Mouse (Mus musculus) heart, embryonic 16.5 days (tissue): ENCODE data around the gene Ndufb10. TPM values are rescaled to one million over a fixed set of nuclear protein-coding genes. Genes with fewer than 3 reads are reported as not detected.
A peak's percentile ranks its signal among the peaks of the same experiment; 100 is the strongest.

ENCODE experiments used
- ATAC-seq: fragments of 200-750 bp; cut with Nextera tagmentation; replicated peaks from 2 replicates; pipeline ENCODE4 v1.8.0; 2017; ENCODE audit warnings: moderate number of reproducible peaks; ENCODE audit not compliant: insufficient read depth, low FRiP score; ENCODE audit errors: extremely low read depth
- H3K27ac ChIP-seq: fragments of 300-500 bp; sonication (generic); 2 replicates; pipeline ENCODE4 v1.5.1; 2014; ENCODE audit warnings: mild to moderate bottlenecking, low read length, control low read depth, moderate library complexity
- H3K27me3 ChIP-seq: fragments of 300-500 bp; sonication (generic); 2 replicates; pipeline ENCODE4 v1.6.1; 2014; ENCODE audit warnings: low read length, mixed read lengths; ENCODE audit not compliant: control insufficient read depth, insufficient read depth
- H3K36me3 ChIP-seq: fragments of 300-500 bp; sonication (generic); 2 replicates; pipeline ENCODE4 v1.6.1; 2014; ENCODE audit not compliant: control insufficient read depth, insufficient read depth
- H3K4me1 ChIP-seq: fragments of 300-500 bp; sonication (generic); 2 replicates; pipeline ENCODE4 v1.6.1; 2014; ENCODE audit warnings: low read length, mixed read lengths; ENCODE audit not compliant: control insufficient read depth, insufficient read depth
- H3K4me2 ChIP-seq: fragments of 300-500 bp; sonication (generic); 2 replicates; pipeline ENCODE4 v1.6.1; 2014; ENCODE audit warnings: low read depth, mild to moderate bottlenecking, control low read depth, low read length
- H3K4me3 ChIP-seq: fragments of 300-500 bp; sonication (generic); 2 replicates; pipeline ENCODE4 v1.5.1; 2014; ENCODE audit warnings: mild to moderate bottlenecking, control low read depth, low read length
- H3K9ac ChIP-seq: fragments of 300-500 bp; sonication (generic); 2 replicates; pipeline ENCODE4 v1.6.1; 2014; ENCODE audit warnings: low read length, control low read depth
- H3K9me3 ChIP-seq: fragments of 300-500 bp; sonication (generic); replicated peaks from 2 replicates; pipeline ENCODE4 v1.6.1; 2016; ENCODE audit warnings: low read length; ENCODE audit not compliant: control insufficient read depth
- WGBS: fragments of 180-500 bp; shearing (Covaris S2); extraction: QIAGEN DNeasy Blood & Tissue Kit; methylation state at CpG from one replicate; pipeline ENCODE4 v1.1.7; 2014; 5-methylcytosine and 5-hydroxymethylcytosine counted together
- polyA plus RNA-seq: library from polyadenylated mRNA; unstranded; fragments of >200 nt; fragmentation: Nextera tagmentation; extraction: Ambion mirVana; gene quantifications from 2 replicates; pipeline ENCODE4 v1.2.1, GENCODE M21; 2015

Gene Ndufb10
- polyA plus RNA-seq, 1 experiment from 2014 or later, result 615 TPM

DNA sequence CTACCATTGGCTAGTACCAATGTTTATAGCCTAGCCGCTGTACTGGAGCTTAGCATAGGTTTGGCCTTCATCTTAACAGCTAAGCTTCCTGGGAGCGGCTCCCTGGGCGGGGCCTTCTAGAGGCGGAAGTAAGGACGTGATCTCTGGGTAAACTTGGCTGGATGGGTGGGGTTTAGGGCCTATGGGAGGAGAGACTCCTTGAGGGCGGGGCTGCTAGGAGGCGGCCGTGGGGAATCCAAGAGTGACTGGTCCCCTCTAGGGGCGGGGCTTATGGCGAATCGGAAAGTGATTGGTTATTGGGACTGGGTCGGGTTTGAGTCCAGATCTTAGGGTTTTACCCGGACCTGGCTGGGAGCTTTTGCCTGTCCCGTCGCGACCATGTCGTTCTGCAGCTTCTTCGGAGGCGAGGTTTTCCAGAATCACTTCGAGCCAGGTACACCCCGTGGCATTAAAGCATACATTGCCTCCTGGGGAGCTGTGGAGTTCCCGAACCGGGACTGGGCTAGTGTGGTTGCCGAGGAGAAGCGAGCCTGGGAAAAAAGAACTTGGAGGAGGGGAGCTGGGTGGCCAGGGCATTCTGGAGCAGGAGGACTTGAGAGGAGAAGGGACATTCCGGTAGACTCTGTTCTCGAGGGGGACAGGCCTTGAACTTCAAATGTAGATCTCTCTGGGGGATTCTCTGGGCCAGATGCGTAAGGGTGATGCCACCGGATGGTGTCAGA, 12.2 kb upstream of the Ndufb10 start, which contains the start of gene Msrb1:
Gene Msrb1 (plus strand): TSS at position 313 of the 722 bp plus-strand sequence.
- no peaks in the 10 kb centered on the region for H3K9me3 ChIP-seq
- WGBS, result 2% methylated on average over 28 of the region's 29 CpGs
- H3K36me3 ChIP-seq, result peaks cover 9% of the 10 kb centered on the region; the same call in 1 of the 2 replicates
- no peaks in the 10 kb centered on the region for H3K27me3 ChIP-seq
- peak within 1 kb of the TSS; percentile 84 for H3K4me3 ChIP-seq
- H3K4me2 ChIP-seq, result peak within 1 kb of the TSS; percentile 98
- peak within 1 kb of the TSS; percentile 82 for H3K9ac ChIP-seq
- H3K27ac ChIP-seq, result peak within 1 kb of the TSS; percentile 80
- peak; percentile 95 for ATAC-seq
- H3K4me1 ChIP-seq, result peaks cover 19% of the 10 kb centered on the region

DNA sequence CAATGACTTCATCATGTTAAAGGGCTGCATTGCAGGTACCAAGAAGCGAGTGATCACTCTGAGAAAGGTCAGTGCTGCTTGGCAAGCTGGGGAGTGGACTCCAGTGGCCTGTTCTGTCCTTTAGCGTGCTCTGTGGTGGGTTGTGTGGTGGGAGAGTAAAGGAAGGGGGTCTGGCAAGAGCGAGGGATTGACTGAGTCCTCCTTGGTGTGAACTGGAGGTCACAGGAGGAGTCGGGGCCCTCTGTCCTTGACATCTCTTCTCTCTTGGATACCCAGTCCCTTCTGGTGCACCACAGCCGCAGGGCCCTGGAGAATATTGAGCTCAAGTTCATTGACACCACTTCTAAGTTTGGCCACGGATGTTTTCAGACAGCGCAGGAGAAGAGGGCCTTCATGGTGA, 11.2 kb upstream of the Ndufb10 start:
- H3K27ac ChIP-seq, result peak overlapping the region; percentile 74
- WGBS, result 84% methylated on average over 7 of the region's 7 CpGs
- no peak overlapping the region for H3K9ac ChIP-seq
- H3K9me3 ChIP-seq, result no peaks in the 10 kb centered on the region
- H3K4me2 ChIP-seq, result no peak overlapping the region
- no peak overlapping the region for H3K4me3 ChIP-seq
- peaks cover 7% of the 10 kb centered on the region; the same call in 1 of the 2 replicates for H3K36me3 ChIP-seq
- ATAC-seq, result no peak
- peaks cover 19% of the 10 kb centered on the region for H3K4me1 ChIP-seq
- H3K27me3 ChIP-seq, result no peaks in the 10 kb centered on the region

DNA sequence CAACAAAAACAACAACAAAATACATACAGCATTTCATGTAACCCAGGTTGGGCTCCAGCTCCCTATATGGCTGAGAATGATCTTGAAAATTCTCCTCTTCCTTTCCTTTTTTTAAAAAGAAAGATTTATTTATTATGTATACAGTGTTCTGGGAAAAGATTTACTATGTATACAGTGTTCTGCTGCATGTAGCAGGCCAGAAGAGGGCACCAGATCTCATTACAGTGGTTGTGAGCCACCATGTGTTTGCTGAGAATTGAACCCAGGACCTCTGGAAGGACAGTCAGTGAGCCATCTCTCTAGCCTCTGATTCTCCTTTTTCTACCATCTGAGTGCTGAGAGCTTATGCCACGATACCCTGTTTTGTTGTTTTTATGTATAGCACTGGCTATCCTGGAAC, 10.2 kb upstream of the Ndufb10 start:
- ATAC-seq, result no peak

DNA sequence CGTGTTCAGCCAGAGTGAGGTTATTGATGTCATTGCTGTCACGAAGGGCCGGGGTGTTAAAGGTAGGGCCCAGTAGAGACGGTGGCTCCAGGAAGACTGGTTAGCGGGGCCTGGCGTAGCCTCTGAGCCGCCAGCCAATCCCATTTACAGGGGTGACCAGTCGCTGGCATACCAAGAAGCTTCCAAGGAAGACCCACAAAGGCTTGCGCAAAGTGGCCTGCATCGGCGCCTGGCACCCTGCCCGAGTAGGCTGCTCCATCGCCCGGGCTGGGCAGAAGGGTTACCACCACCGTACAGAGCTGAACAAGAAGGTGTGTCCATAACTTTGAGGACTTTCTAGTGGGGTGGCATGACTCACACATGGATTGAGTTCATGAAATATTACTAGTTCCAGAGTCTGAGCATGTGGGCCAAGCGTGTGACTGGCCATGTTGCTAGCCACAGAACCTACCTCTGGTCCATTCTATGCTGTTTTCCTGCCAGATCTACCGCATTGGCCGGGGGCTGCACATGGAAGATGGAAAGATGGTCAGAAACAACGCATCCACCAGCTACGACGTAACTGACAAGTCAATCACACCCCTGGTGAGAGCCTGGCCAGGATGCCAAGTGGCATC, 9.3 kb upstream of the Ndufb10 start:
- 90% methylated on average over 21 of the region's 21 CpGs for WGBS
- H3K9me3 ChIP-seq, result no peaks in the 10 kb centered on the region
- no peak for ATAC-seq
- no peak overlapping the region for H3K9ac ChIP-seq
- H3K27ac ChIP-seq, result no peak overlapping the region
- no peaks in the 10 kb centered on the region for H3K36me3 ChIP-seq
- H3K4me1 ChIP-seq, result peaks cover 22% of the 10 kb centered on the region
- H3K4me2 ChIP-seq, result no peak overlapping the region
- no peaks in the 10 kb centered on the region for H3K27me3 ChIP-seq
- H3K4me3 ChIP-seq, result no peak overlapping the region

More for the DNA sequence above, 10.2 kb upstream of the Ndufb10 start:
- Histone ChIP-seq H3K9ac (no peak overlapping the region), H3K27me3 (no peaks in the 10 kb centered on the region), H3K9me3 (no peaks in the 10 kb centered on the region), H3K27ac (no peak overlapping the region), H3K4me1 (peaks cover 19% of the 10 kb centered on the region), H3K4me3 (no peak overlapping the region), H3K4me2 (no peak overlapping the region), H3K36me3 (no peaks in the 10 kb centered on the region)
- WGBS, result 86% methylated on average over 1 of the region's 1 CpGs

DNA sequence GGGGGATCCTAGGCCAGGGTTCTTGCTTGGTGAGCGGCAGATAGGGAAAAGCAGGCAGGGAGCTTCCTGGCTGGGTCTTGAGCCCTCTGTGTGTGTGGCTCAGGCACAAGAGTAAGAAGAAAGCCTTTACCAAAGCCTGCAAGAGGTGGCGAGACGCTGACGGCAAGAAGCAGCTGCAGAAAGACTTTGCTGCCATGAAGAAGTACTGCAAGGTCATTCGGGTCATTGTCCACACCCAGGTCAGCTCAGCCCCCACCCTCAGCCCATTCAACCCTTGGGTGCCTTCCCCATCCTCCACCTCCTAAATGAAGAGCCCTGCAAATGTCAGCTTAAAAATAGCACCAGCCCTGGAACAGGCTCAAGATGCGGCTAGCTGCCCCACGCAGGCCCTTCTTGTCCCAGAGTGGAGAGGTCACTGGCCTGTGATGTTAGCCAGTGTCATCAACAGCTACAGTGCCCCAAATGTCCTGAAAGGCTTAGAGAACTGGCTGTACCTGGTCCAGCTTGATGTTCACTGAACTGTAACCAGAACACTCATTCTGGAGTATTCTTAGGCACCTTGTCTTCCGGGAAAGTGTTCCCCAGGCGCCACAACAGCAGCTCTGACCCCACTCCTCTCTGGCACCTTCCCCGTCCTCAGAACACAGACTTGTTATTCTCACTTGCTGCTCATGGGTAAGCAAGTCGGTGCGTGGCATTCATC, 8.1 kb upstream of the Ndufb10 start:
- Histone ChIP-seq H3K9me3 (no peaks in the 10 kb centered on the region), H3K4me1 (peaks cover 21% of the 10 kb centered on the region), H3K36me3 (no peaks in the 10 kb centered on the region), H3K9ac (peak overlapping the region; percentile 52), H3K27me3 (no peaks in the 10 kb centered on the region), H3K27ac (peak overlapping the region; percentile 79), H3K4me2 (0 out of 2 replicates have a peak overlapping the region, but pooled peaks have one; percentile 9), H3K4me3 (no peak overlapping the region)
- 61% methylated on average over 12 of the region's 12 CpGs for WGBS
- ATAC-seq, result no peak

DNA sequence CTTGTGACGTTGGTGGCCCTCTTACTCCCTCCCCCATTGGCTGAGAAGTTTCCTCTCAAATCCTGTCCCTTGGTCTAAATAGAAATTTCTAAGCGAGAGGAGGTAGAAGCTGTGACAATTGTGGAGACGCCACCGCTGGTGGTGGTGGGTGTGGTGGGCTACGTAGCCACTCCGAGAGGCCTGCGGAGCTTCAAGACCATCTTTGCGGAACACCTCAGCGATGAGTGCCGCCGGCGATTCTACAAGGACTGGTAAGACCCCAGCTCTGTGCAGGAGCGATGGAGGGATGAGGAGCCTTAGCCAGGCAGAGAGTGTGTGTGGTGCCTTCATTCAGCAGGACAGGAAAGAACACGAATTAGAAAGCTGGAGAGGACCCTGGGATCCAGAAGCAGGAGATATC, 6.5 kb upstream of the Ndufb10 start:
- Histone ChIP-seq H3K4me1 (peaks cover 12% of the 10 kb centered on the region), H3K9ac (no peak overlapping the region), H3K36me3 (no peaks in the 10 kb centered on the region), H3K4me3 (no peak overlapping the region), H3K27me3 (no peaks in the 10 kb centered on the region), H3K27ac (no peak overlapping the region), H3K4me2 (no peak overlapping the region), H3K9me3 (no peaks in the 10 kb centered on the region)
- no peak for ATAC-seq
- WGBS, result 84% methylated on average over 14 of the region's 14 CpGs

DNA sequence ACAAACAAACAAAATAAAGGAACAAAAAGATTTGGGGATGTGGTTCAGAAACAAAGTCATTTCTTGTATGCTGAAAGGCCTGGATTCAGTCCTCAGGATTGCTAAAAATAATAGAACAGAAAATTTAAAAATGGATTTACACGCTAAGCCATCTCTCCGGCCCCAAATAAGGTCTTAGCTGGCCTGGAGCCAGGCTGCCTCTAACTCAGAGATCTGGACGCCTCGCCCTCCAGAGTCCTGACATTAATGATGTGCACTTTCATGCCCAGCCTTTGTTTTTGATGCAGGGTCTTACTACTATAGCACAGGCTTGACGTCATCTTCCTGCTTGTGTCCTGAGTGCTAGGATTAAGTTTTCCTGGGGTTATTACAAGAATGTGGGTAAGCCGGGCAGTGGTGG, 4.8 kb upstream of the Ndufb10 start:
- H3K27ac ChIP-seq, result no peak overlapping the region
- no peak overlapping the region for H3K9ac ChIP-seq
- 53% methylated on average over 6 of the region's 6 CpGs for WGBS
- no peak overlapping the region for H3K4me2 ChIP-seq
- peaks cover 11% of the 10 kb centered on the region for H3K4me1 ChIP-seq
- no peak overlapping the region for H3K4me3 ChIP-seq
- H3K9me3 ChIP-seq, result no peaks in the 10 kb centered on the region
- no peaks in the 10 kb centered on the region for H3K27me3 ChIP-seq
- H3K36me3 ChIP-seq, result no peaks in the 10 kb centered on the region
- no peak for ATAC-seq

DNA sequence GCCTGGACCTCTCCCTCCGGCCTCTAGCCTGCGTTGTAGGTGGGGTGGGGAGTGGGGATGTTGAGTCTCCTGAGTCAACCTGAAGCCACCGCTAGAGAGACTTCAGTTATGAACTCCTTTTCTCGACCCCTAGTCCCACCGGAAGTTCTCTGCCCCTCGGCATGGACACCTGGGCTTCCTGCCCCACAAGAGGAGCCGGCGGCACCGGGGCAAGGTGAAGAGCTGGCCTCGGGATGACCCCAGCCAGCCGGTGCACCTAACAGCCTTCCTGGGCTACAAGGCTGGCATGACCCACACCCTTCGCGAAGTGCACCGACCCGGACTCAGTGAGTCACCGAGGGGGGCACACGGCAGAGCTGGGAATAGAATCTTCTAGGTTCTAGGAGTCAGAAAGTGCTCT, 3.9 kb upstream of the Ndufb10 start:
- Histone ChIP-seq H3K27ac (no peak overlapping the region), H3K4me1 (peaks cover 11% of the 10 kb centered on the region), H3K4me2 (no peak overlapping the region), H3K4me3 (no peak overlapping the region), H3K36me3 (no peaks in the 10 kb centered on the region), H3K9ac (no peak overlapping the region), H3K9me3 (no peaks in the 10 kb centered on the region), H3K27me3 (no peaks in the 10 kb centered on the region)
- no peak for ATAC-seq
- WGBS, result 71% methylated on average over 17 of the region's 17 CpGs

DNA sequence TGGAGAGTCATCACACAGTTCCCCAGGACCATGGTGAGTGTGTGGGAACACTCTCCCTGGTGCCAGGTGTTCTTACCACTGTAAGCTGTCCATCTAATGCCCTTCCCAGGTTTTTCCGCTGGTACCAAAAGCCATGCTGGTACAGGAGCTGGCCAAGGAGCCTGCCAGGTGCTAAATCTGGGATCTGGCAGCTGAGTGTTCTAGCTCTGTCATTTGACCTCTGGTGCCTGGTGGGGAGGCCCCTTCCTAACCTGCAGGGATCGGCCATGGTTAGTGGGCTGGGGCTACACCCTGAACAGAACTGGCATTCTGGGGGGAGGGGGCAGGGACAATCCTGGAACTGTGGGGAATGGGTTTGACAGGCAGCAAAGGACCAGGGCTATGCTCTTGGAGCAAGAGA, 3.3 kb upstream of the Ndufb10 start, which contains the start of gene Rpl3l:
Gene Rpl3l (plus strand): TSS at position 203 of the 400 bp plus-strand sequence.
- no peaks in the 10 kb centered on the region for H3K27me3 ChIP-seq
- H3K4me3 ChIP-seq, result no peak within 1 kb of the TSS
- no peaks in the 10 kb centered on the region; the same call in 1 of the 2 replicates for H3K36me3 ChIP-seq
- ATAC-seq, result no peak
- no peak within 1 kb of the TSS for H3K27ac ChIP-seq
- no peaks in the 10 kb centered on the region for H3K9me3 ChIP-seq
- H3K9ac ChIP-seq, result no peak within 1 kb of the TSS
- 68% methylated on average over 2 of the region's 2 CpGs for WGBS
- H3K4me1 ChIP-seq, result peaks cover 16% of the 10 kb centered on the region
- H3K4me2 ChIP-seq, result no peak within 1 kb of the TSS
